ENCODE assay signal across 8 mouse cellular contexts in genomic region chr7:44383980-44384715, GRCm38 (mm10). TPM values are rescaled to one million over a fixed set of nuclear protein-coding genes. Genes with fewer than 3 reads are reported as not detected.
A peak's percentile ranks its signal among the peaks of the same experiment; 100 is the strongest.
DNase-seq lines count a peak whose midpoint lies in the region; ATAC-seq and TF ChIP-seq lines count a peak whose summit lies in the region.

Syt3 (plus strand) TSS chr7:44384102.

- peak; percentile 91 for ATAC-seq in midbrain, embryonic 11.5 days (ENCODE audit: low FRiP score)

- peak within 1 kb of the TSS; percentile 56 for H3K9ac ChIP-seq in midbrain, embryonic 11.5 days (ENCODE audit: low read length)

- H3K27me3 ChIP-seq in embryonic facial prominence, embryonic 10.5 days (replicated peaks; ENCODE audit: low read depth, poor library complexity, severe bottlenecking) = peaks cover 53% of the 10 kb centered on the region
- H3K27me3 ChIP-seq in limb, embryonic 10.5 days (ENCODE audit: low read depth, poor library complexity, severe bottlenecking) = peaks cover 66% of the 10 kb centered on the region
- H3K27me3 ChIP-seq in midbrain, embryonic 11.5 days (ENCODE audit: control insufficient read depth, insufficient read depth, low read length) = peaks cover 3% of the 10 kb centered on the region
- peaks cover 6% of the 10 kb centered on the region for H3K27me3 ChIP-seq in small intestine, adult 2 months (ENCODE audit: control insufficient read depth, insufficient read depth, low read length)

- no peak for TF ChIP-seq CTCF in small intestine, adult 2 months (IDR thresholded peaks at IDR 0.05; ENCODE audit: extremely low read depth, insufficient read length, insufficient replicate concordance, low read depth, low read length)

- peak within 1 kb of the TSS; percentile 69 for H3K4me3 ChIP-seq in embryonic facial prominence, embryonic 10.5 days
- peak within 1 kb of the TSS; percentile 65 for H3K4me3 ChIP-seq in limb, embryonic 10.5 days
- H3K4me3 ChIP-seq in midbrain, embryonic 11.5 days (ENCODE audit: low read depth, low read length) = peak within 1 kb of the TSS; percentile 45
- H3K4me3 ChIP-seq in small intestine, adult 2 months (ENCODE audit: low read depth, low read length) = peak within 1 kb of the TSS; percentile 52

- H3K36me3 ChIP-seq in embryonic facial prominence, embryonic 10.5 days (replicated peaks) = no peaks in the 10 kb centered on the region
- no peaks in the 10 kb centered on the region for H3K36me3 ChIP-seq in limb, embryonic 10.5 days
- no peaks in the 10 kb centered on the region for H3K36me3 ChIP-seq in midbrain, embryonic 11.5 days (ENCODE audit: control insufficient read depth, insufficient read depth, low read length)
- H3K36me3 ChIP-seq in small intestine, adult 2 months (ENCODE audit: control insufficient read depth, insufficient read depth, low read length) = no peaks in the 10 kb centered on the region

- peak within 1 kb of the TSS; percentile 78 for H3K4me2 ChIP-seq in midbrain, embryonic 11.5 days

- no peaks in the 10 kb centered on the region for H3K9me3 ChIP-seq in embryonic facial prominence, embryonic 10.5 days
- H3K9me3 ChIP-seq in limb, embryonic 10.5 days (replicated peaks) = no peaks in the 10 kb centered on the region
- no peaks in the 10 kb centered on the region for H3K9me3 ChIP-seq in midbrain, embryonic 11.5 days (ENCODE audit: control insufficient read depth, low read length)

- peak within 1 kb of the TSS; percentile 67 for H3K27ac ChIP-seq in embryonic facial prominence, embryonic 10.5 days (replicated peaks)
- H3K27ac ChIP-seq in limb, embryonic 10.5 days = peak within 1 kb of the TSS; percentile 34; the same call in 1 of the 2 replicates
- H3K27ac ChIP-seq in midbrain, embryonic 11.5 days (ENCODE audit: low read depth, low read length) = no peak within 1 kb of the TSS
- H3K27ac ChIP-seq in small intestine, adult 2 months (ENCODE audit: insufficient read depth, low read depth, low read length) = no peak within 1 kb of the TSS

- DNase-seq in urinary bladder, adult 18-20 months (ENCODE audit: low spot score in 2 of 2) = peak; percentile 44 to 62
- no peak for DNase-seq in urinary bladder, postnatal 4 days (ENCODE audit: low spot score in 2 of 2)
- DNase-seq in embryonic facial prominence, embryonic 10.5 days (ENCODE audit: low spot score) = peak; percentile 75
- DNase-seq in heart, adult 18-20 months = peak; percentile 68 to 81
- DNase-seq in kidney, adult 18-20 months = peak; percentile 83
- peak; percentile 70 for DNase-seq in limb, embryonic 10.5 days (ENCODE audit: low spot score)
- peak; percentile 97 for DNase-seq in midbrain, embryonic 11.5 days (ENCODE audit: low spot score, missing footprints)

- WGBS in embryonic facial prominence, embryonic 10.5 days = under 1% methylated on average over 29 of the region's 33 CpGs
- WGBS in limb, embryonic 10.5 days = under 1% methylated on average over 33 of the region's 33 CpGs
- WGBS in midbrain, embryonic 11.5 days = under 1% methylated on average over 27 of the region's 33 CpGs
- under 1% methylated on average over 23 of the region's 33 CpGs for WGBS in small intestine, adult 2 months

- no peak for TF ChIP-seq POLR2A in small intestine, adult 2 months (IDR thresholded peaks at IDR 0.05; ENCODE audit: low read depth, low read length)

- peaks cover 15% of the 10 kb centered on the region for H3K4me1 ChIP-seq in embryonic facial prominence, embryonic 10.5 days
- H3K4me1 ChIP-seq in limb, embryonic 10.5 days = peaks cover 13% of the 10 kb centered on the region
- peaks cover 5% of the 10 kb centered on the region; the same call in 1 of the 2 replicates for H3K4me1 ChIP-seq in midbrain, embryonic 11.5 days (ENCODE audit: control insufficient read depth, insufficient read depth, low read length)
- peaks cover 6% of the 10 kb centered on the region for H3K4me1 ChIP-seq in small intestine, adult 2 months (ENCODE audit: control insufficient read depth, insufficient read depth, insufficient read length, low read length)

RNA-seq across cellular contexts. Expression of gene Syt3, which starts in this region (rescaled TPM):
- polyA plus RNA-seq in embryonic facial prominence, embryonic 10.5 days (2016; fragmentation: Nextera tagmentation; extraction: Ambion mirVana) = 1.8 and 2.4 TPM in 2 replicates
- 1 to 10 TPM; 2.3 to 2.9 TPM for total RNA-seq in heart, adult 18-20 months (2021)
- polyA plus RNA-seq in limb, embryonic 10.5 days (2016; fragmentation: Nextera tagmentation; extraction: Ambion mirVana) = 1.1 and 1.9 TPM in 2 replicates
- 1.5 and 2.1 TPM in 2 replicates for polyA plus RNA-seq in midbrain, embryonic 11.5 days (2014; fragmentation: Nextera tagmentation; extraction: Ambion mirVana)
- polyA plus RNA-seq in small intestine, adult 2 months (2012; rRNA removed) = 1.1 and 1.8 TPM in 2 replicates

Comparison
In these comparisons a context has a peak if more than half of its experiments do, and no peak if none do; other contexts are left out.
1. DNase-seq: peak in urinary bladder, adult 18-20 months (2 of 2), embryonic facial prominence, embryonic 10.5 days (single experiment), heart, adult 18-20 months (2 of 2), kidney, adult 18-20 months (single experiment), limb, embryonic 10.5 days (single experiment) and midbrain, embryonic 11.5 days (single experiment); none in urinary bladder, postnatal 4 days (0 of 2).
2. H3K27ac ChIP-seq: peak in embryonic facial prominence, embryonic 10.5 days (single experiment) and limb, embryonic 10.5 days (single experiment); none in midbrain, embryonic 11.5 days (single experiment) and small intestine, adult 2 months (single experiment).
3. Peak in every context shown above with its lines, with median percentiles within 50 percentile points of each other: H3K4me3 ChIP-seq.